Comparison of ENCODE assay signal across 8 mouse cellular contexts in genomic region chr7:83382803-83383363, GRCm38 (mm10).
DNase-seq lines count a peak whose midpoint lies in the region; ATAC-seq and TF ChIP-seq lines count a peak whose summit lies in the region.

No protein-coding gene starts in this region.

- H3K27ac ChIP-seq in lung, embryonic 14.5 days (ENCODE audit: low read depth) = no peak overlapping the region
- H3K27ac ChIP-seq in forebrain, embryonic 15.5 days (replicated peaks) = peak overlapping the region; percentile 62
- H3K27ac ChIP-seq in stomach, embryonic 16.5 days (ENCODE audit: low read length) = 0 out of 2 replicates have a peak overlapping the region, but pooled peaks have one; percentile 41

- peak; percentile 81 for DNase-seq in lung, embryonic 14.5 days
- DNase-seq in lung, postnatal 36 days = no peak
- DNase-seq in kidney, postnatal 14 days = peak; percentile 23
- DNase-seq in mesoderm, embryonic 11.5 days (ENCODE audit: low read depth, low spot score) = peak; percentile 54
- no peak for DNase-seq in urinary bladder, postnatal 4 days (ENCODE audit: low spot score in 2 of 2)
- no peak for DNase-seq in gastrocnemius, postnatal 14 days

- intact Hi-C loops in gastrocnemius, postnatal 14 days (cut with DNase I; ENCODE audit: low total_unique reads) = no loop called here

- H3K4me2 ChIP-seq in lung, embryonic 14.5 days = no peak overlapping the region
- peak overlapping the region; percentile 17 for H3K4me2 ChIP-seq in forebrain, embryonic 15.5 days (replicated peaks)
- no peak overlapping the region for H3K4me2 ChIP-seq in stomach, embryonic 16.5 days (ENCODE audit: low read depth, low read length)

- WGBS in lung, embryonic 14.5 days = 24% methylated on average over 8 of the region's 8 CpGs
- WGBS in forebrain, embryonic 15.5 days = 8% methylated on average over 8 of the region's 8 CpGs
- 15% methylated on average over 8 of the region's 8 CpGs for WGBS in stomach, embryonic 16.5 days

- ATAC-seq in lung, embryonic 14.5 days (ENCODE audit: insufficient read depth) = peak; percentile 93
- peak; percentile 92 for ATAC-seq in forebrain, embryonic 15.5 days (replicated peaks)
- ATAC-seq in stomach, embryonic 16.5 days (ENCODE audit: insufficient read depth, low FRiP score) = peak; percentile 79; the same call in 1 of the 2 replicates

- TF ChIP-seq CTCF in lung, embryonic 14.5 days (IDR thresholded peaks at IDR 0.05; ENCODE audit: low read depth) = 0 out of 2 replicates have a peak, but pooled peaks have one; percentile 5

- no peaks in the 10 kb centered on the region for H3K27me3 ChIP-seq in lung, embryonic 14.5 days (ENCODE audit: insufficient read depth, low read length)
- H3K27me3 ChIP-seq in forebrain, embryonic 15.5 days = no peaks in the 10 kb centered on the region
- no peaks in the 10 kb centered on the region for H3K27me3 ChIP-seq in stomach, embryonic 16.5 days (ENCODE audit: control insufficient read depth, insufficient read depth, low read length)

- H3K4me3 ChIP-seq in lung, embryonic 14.5 days (ENCODE audit: low read depth, low read length) = no peak overlapping the region
- H3K4me3 ChIP-seq in forebrain, embryonic 15.5 days = 0 out of 2 replicates have a peak overlapping the region, but pooled peaks have one; percentile 11
- no peak overlapping the region for H3K4me3 ChIP-seq in stomach, embryonic 16.5 days (replicated peaks; ENCODE audit: low read length)

- no peaks in the 10 kb centered on the region for H3K9me3 ChIP-seq in lung, embryonic 14.5 days (ENCODE audit: low read depth, low read length)
- H3K9me3 ChIP-seq in forebrain, embryonic 15.5 days = no peaks in the 10 kb centered on the region
- no peaks in the 10 kb centered on the region for H3K9me3 ChIP-seq in stomach, embryonic 16.5 days (replicated peaks; ENCODE audit: control insufficient read depth, low read length)

- no peaks in the 10 kb centered on the region for H3K36me3 ChIP-seq in lung, embryonic 14.5 days (ENCODE audit: insufficient read depth)
- H3K36me3 ChIP-seq in forebrain, embryonic 15.5 days = no peaks in the 10 kb centered on the region
- H3K36me3 ChIP-seq in stomach, embryonic 16.5 days (ENCODE audit: control insufficient read depth, insufficient read depth, low read length) = no peaks in the 10 kb centered on the region

- H3K4me1 ChIP-seq in lung, embryonic 14.5 days (ENCODE audit: insufficient read depth) = 0 out of 2 replicates have a peak, but pooled peaks cover 7% of the 10 kb centered on the region
- H3K4me1 ChIP-seq in forebrain, embryonic 15.5 days = peaks cover 14% of the 10 kb centered on the region
- H3K4me1 ChIP-seq in stomach, embryonic 16.5 days (ENCODE audit: control insufficient read depth, insufficient read depth, low read length) = peaks cover 6% of the 10 kb centered on the region

- H3K9ac ChIP-seq in lung, embryonic 14.5 days = no peak overlapping the region
- no peak overlapping the region for H3K9ac ChIP-seq in forebrain, embryonic 15.5 days (replicated peaks)
- no peak overlapping the region for H3K9ac ChIP-seq in stomach, embryonic 16.5 days (ENCODE audit: low read length)

Comparison
In these comparisons a context has a peak if more than half of its experiments do, and no peak if none do; other contexts are left out.
1. DNase-seq: peak in lung, embryonic 14.5 days (single experiment), kidney, postnatal 14 days (single experiment) and mesoderm, embryonic 11.5 days (single experiment); none in lung, postnatal 36 days (single experiment), urinary bladder, postnatal 4 days (0 of 2) and gastrocnemius, postnatal 14 days (single experiment).
2. Peak in every context shown above with its lines, with median percentiles within 50 percentile points of each other: ATAC-seq.